ENCODE assay signal across 24 mouse cellular contexts in genomic region chr3:61073103-61073502, GRCm38 (mm10).
DNase-seq lines count a peak whose midpoint lies in the region; ATAC-seq and TF ChIP-seq lines count a peak whose summit lies in the region.
"Had no signal": no experiment of that assay in that cellular context is flagged by ENCODE, and none has a peak within 500 bp of the region (broad histone marks: within the 10 kb centered on the region; RNA-seq: fewer than 3 reads in every experiment).

No protein-coding gene starts in this region.

- TF ChIP-seq CTCF in MEL (IDR thresholded peaks at IDR 0.05 in 2 of 3, conservative IDR thresholded peaks at IDR 0.05 in 1 of 3; ENCODE audit: control insufficient read depth in 1 of 3, insufficient read depth in 1 of 3, low read depth in 2 of 3, low read length in 3 of 3, poor library complexity in 1 of 3, severe bottlenecking in 1 of 3) = no peak
- TF ChIP-seq CTCF in cerebellum, adult 2 months (IDR thresholded peaks at IDR 0.05; ENCODE audit: borderline replicate concordance, insufficient read depth, low read depth, low read length) = no peak

- H3K27me3 ChIP-seq in MEL (ENCODE audit: control insufficient read depth in 1 of 2, insufficient read depth in 2 of 2, low read length in 2 of 2) = no peaks in the 10 kb centered on the region
- no peaks in the 10 kb centered on the region for H3K27me3 ChIP-seq in cerebellum, adult 2 months (ENCODE audit: control insufficient read depth, insufficient read depth, low read length)
- H3K27me3 ChIP-seq: forebrain, embryonic 13.5 days had no signal

- TF ChIP-seq EP300 in MEL (IDR thresholded peaks at IDR 0.05; ENCODE audit: low read depth in 1 of 2, low read length in 2 of 2) = no peak

- no peak overlapping the region for H3K4me3 ChIP-seq in MEL (ENCODE audit: control insufficient read depth in 1 of 2, insufficient read depth in 1 of 2, low read depth in 2 of 2, low read length in 2 of 2)
- H3K4me3 ChIP-seq in brown adipose tissue, adult 24 weeks (ENCODE audit: insufficient read depth, low read depth, low read length) = no peak overlapping the region
- H3K4me3 ChIP-seq in cerebellum, adult 2 months (replicated peaks; ENCODE audit: insufficient read depth, low read depth, low read length) = no peak overlapping the region
- H3K4me3 ChIP-seq: forebrain, embryonic 10.5 days; forebrain, embryonic 13.5 days; gastrocnemius, adult 2 months; heart, embryonic 10.5 days; hindbrain, embryonic 10.5 days had no signal

- no peak overlapping the region for H3K9ac ChIP-seq in MEL (ENCODE audit: control insufficient read depth, low read depth, low read length, poor library complexity, severe bottlenecking)
- H3K9ac ChIP-seq: forebrain, embryonic 13.5 days; forebrain, postnatal 0 days; hindbrain, embryonic 14.5 days had no signal

- peaks cover 19 to 35% of the 10 kb centered on the region in 2 experiments for H3K4me1 ChIP-seq in MEL (ENCODE audit: control insufficient read depth in 1 of 2, insufficient read depth in 2 of 2, low read length in 2 of 2)
- peaks cover 2% of the 10 kb centered on the region; the same call in 1 of the 2 replicates for H3K4me1 ChIP-seq in brown adipose tissue, adult 24 weeks (ENCODE audit: control insufficient read depth, insufficient read depth, insufficient read length, low read length)
- H3K4me1 ChIP-seq in cerebellum, adult 2 months (ENCODE audit: control insufficient read depth, insufficient read depth, low read length) = no peaks in the 10 kb centered on the region
- H3K4me1 ChIP-seq: forebrain, embryonic 10.5 days; forebrain, embryonic 13.5 days; heart, embryonic 10.5 days; hindbrain, embryonic 10.5 days had no signal

- DNase-seq in MEL (ENCODE audit: low read depth, low spot score) = no peak
- no peak for DNase-seq in heart, postnatal 4 days
- DNase-seq in urinary bladder, postnatal 25 days (ENCODE audit: low spot score) = no peak
- no peak for DNase-seq in cerebellum, adult 2 months
- DNase-seq: adrenal gland, adult 8-10 months; adrenal gland, postnatal 25 days; cerebellum, adult 18-20 months; cerebellum, adult 9-11 months; cerebellum, postnatal 36 days; forebrain, postnatal 0 days; gastrocnemius, adult 2 months; gastrocnemius, postnatal 14 days had no signal

- TF ChIP-seq RAD21 in MEL (IDR thresholded peaks at IDR 0.05; ENCODE audit: low read depth, low read length) = no peak

- no peaks in the 10 kb centered on the region for H3K9me3 ChIP-seq in MEL (replicated peaks; ENCODE audit: insufficient read depth, low read length)
- H3K9me3 ChIP-seq: forebrain, embryonic 10.5 days; forebrain, embryonic 13.5 days; heart, embryonic 10.5 days; hindbrain, embryonic 10.5 days had no signal

- no peaks in the 10 kb centered on the region for H3K79me2 ChIP-seq in MEL (ENCODE audit: control insufficient read depth, insufficient read depth, low read length, poor library complexity)

- peak; percentile 91 for ATAC-seq in megakaryocyte, adult 5-6 weeks (ENCODE audit: poor library complexity, severe bottlenecking)
- ATAC-seq: activated CD4-positive, CD25-positive, alpha-beta regulatory T cell, adult 4 months; CD4-positive, CD25-positive, alpha-beta regulatory T cell, adult 4 months; forebrain, embryonic 13.5 days; forebrain, postnatal 0 days; hindbrain, postnatal 0 days; inflammation-experienced regulatory T-cells, adult 6 months; intestine, embryonic 16.5 days had no signal

- 95% methylated on average over 1 of the region's 1 CpGs for WGBS in cerebellum, adult 2 months

- peak overlapping the region; percentile 16; the same call in 1 of the 2 replicates for H3K27ac ChIP-seq in MEL (ENCODE audit: control insufficient read depth, low read depth, low read length)
- H3K27ac ChIP-seq in brown adipose tissue, adult 24 weeks (replicated peaks; ENCODE audit: low read depth, low read length) = peak overlapping the region; percentile 34
- H3K27ac ChIP-seq in cerebellum, adult 2 months (ENCODE audit: insufficient read depth, low read length) = no peak overlapping the region
- H3K27ac ChIP-seq: forebrain, embryonic 10.5 days; forebrain, embryonic 13.5 days; gastrocnemius, adult 2 months; heart, embryonic 10.5 days; hindbrain, embryonic 10.5 days; hindbrain, embryonic 14.5 days; hindbrain, postnatal 0 days had no signal

- peaks cover 0 to 44% of the 10 kb centered on the region in 2 experiments; a peak in 2 of 4 replicates for H3K36me3 ChIP-seq in MEL (ENCODE audit: control insufficient read depth in 1 of 2, insufficient read depth in 2 of 2, low read length in 2 of 2)
- H3K36me3 ChIP-seq: forebrain, embryonic 10.5 days; heart, embryonic 10.5 days; hindbrain, embryonic 10.5 days had no signal

- no peak for TF ChIP-seq POLR2A in MEL (IDR thresholded peaks at IDR 0.05; ENCODE audit: control insufficient read depth in 1 of 2, insufficient read depth in 1 of 2, low read depth in 1 of 2, low read length in 2 of 2, poor library complexity in 1 of 2)
- TF ChIP-seq POLR2A in cerebellum, adult 2 months (IDR thresholded peaks at IDR 0.05; ENCODE audit: borderline replicate concordance, insufficient read depth, low read length) = no peak

TF ChIP-seq in MEL, 35 proteins besides CTCF, POLR2A, EP300 and RAD21:
- TF ChIP-seq ETS1 (IDR thresholded peaks at IDR 0.05; ENCODE audit: low read depth, low read length) (no peak), KAT2A (conservative IDR thresholded peaks at IDR 0.05; ENCODE audit: low read depth, low read length) (no peak), HCFC1 (IDR thresholded peaks at IDR 0.05; ENCODE audit: low read depth, low read length) (no peak), GABPA (IDR thresholded peaks at IDR 0.05; ENCODE audit: low read depth, low read length) (no peak), POLR2AphosphoS5 (IDR thresholded peaks at IDR 0.05; ENCODE audit: borderline replicate concordance, low read depth, low read length) (no peak), TAL1 (IDR thresholded peaks at IDR 0.05; ENCODE audit: low read length) (no peak), ZMIZ1 (IDR thresholded peaks at IDR 0.05; ENCODE audit: low read depth, low read length) (no peak), ZKSCAN1 (IDR thresholded peaks at IDR 0.05; ENCODE audit: low read depth, low read length) (no peak), GATA1 (IDR thresholded peaks at IDR 0.05; ENCODE audit: low read depth, low read length) (no peak)
